Mouse (Mus musculus) embryonic facial prominence, embryonic 13.5 days (tissue): ENCODE measurements around the gene Selenos. TPM values are rescaled to one million over a fixed set of nuclear protein-coding genes. Genes with fewer than 3 reads are reported as not detected.

Experiments used
- ATAC-seq: fragments of 200-750 bp; cut with Nextera tagmentation; 2 replicates; pipeline ENCODE4 v1.8.0; 2017; ENCODE audit warnings: low read depth; ENCODE audit not compliant: insufficient number of reproducible peaks, insufficient read depth, low FRiP score, low TSS enrichment
- H3K27ac ChIP-seq: fragments of 300-500 bp; sonication (generic); 2 replicates; pipeline ENCODE4 v1.5.1; 2015; ENCODE audit warnings: moderate library complexity, mild to moderate bottlenecking, inconsistent platforms
- H3K27me3 ChIP-seq: fragments of 300-500 bp; sonication (generic); 2 replicates; pipeline ENCODE4 v1.6.1; 2015; ENCODE audit warnings: mild to moderate bottlenecking, inconsistent platforms
- H3K36me3 ChIP-seq: fragments of 300-500 bp; sonication (generic); 2 replicates; pipeline ENCODE4 v1.6.1; 2015; ENCODE audit warnings: mild to moderate bottlenecking, inconsistent platforms
- H3K4me1 ChIP-seq: fragments of 300-500 bp; sonication (generic); 2 replicates; pipeline ENCODE4 v1.6.1; 2015; ENCODE audit warnings: inconsistent platforms
- H3K4me2 ChIP-seq: fragments of 300-500 bp; sonication (generic); 2 replicates; pipeline ENCODE4 v1.6.1; 2015; ENCODE audit warnings: moderate library complexity, mild to moderate bottlenecking, inconsistent platforms
- H3K4me3 ChIP-seq: fragments of 300-500 bp; sonication (generic); 2 replicates; pipeline ENCODE4 v1.5.1; 2015; ENCODE audit warnings: mild to moderate bottlenecking, inconsistent platforms
- H3K9ac ChIP-seq: fragments of 300-500 bp; sonication (generic); 2 replicates; pipeline ENCODE4 v1.6.1; 2015; ENCODE audit warnings: mild to moderate bottlenecking, inconsistent platforms
- H3K9me3 ChIP-seq: fragments of 300-500 bp; sonication (generic); 2 replicates; pipeline ENCODE4 v1.6.1; 2016; ENCODE audit warnings: inconsistent platforms
- WGBS: fragments of 180-500 bp; shearing (Covaris S2); methylation state at CpG from one replicate; pipeline ENCODE4 v1.1.7; 2015; ENCODE audit warnings: mixed read lengths; 5-methylcytosine and 5-hydroxymethylcytosine counted together
- polyA plus RNA-seq: library from polyadenylated mRNA; unstranded; fragments of >200 nt; fragmentation: Nextera tagmentation; extraction: Ambion mirVana; gene quantifications from 2 replicates; pipeline ENCODE4 v1.2.1, GENCODE M21; 2015

The Selenos gene
- polyA plus RNA-seq, 1 experiment from 2014 or later, result 111 TPM

GRCm38 (mm10) chr7:66108961-66109854, 29.8 kb downstream of the Selenos start, which contains the start of gene Chsy1:
Gene Chsy1, plus strand, starts transcription at chr7:66109515.
- Histone ChIP-seq H3K4me1 (peaks cover 35% of the 10 kb centered on the region), H3K4me3 (peak within 1 kb of the TSS; percentile 93), H3K9ac (peak within 1 kb of the TSS; percentile 98), H3K9me3 (no peaks in the 10 kb centered on the region), H3K27me3 (no peaks in the 10 kb centered on the region), H3K27ac (peak within 1 kb of the TSS; percentile 94), H3K36me3 (0 out of 2 replicates have a peak, but pooled peaks cover 1% of the 10 kb centered on the region), H3K4me2 (peak within 1 kb of the TSS; percentile 84)
- peak; percentile 81 for ATAC-seq
- under 1% methylated on average over 95 of the region's 123 CpGs for WGBS

- Histone ChIP-seq H3K4me1 (peaks cover 42% of the 10 kb centered on the region), H3K27me3 (no peaks in the 10 kb centered on the region)
Observed at GRCm38 (mm10) chr7:66109855-66110635, 30.6 kb downstream of the Selenos start.

GRCm38 (mm10) chr7:66110636-66111112, 31.2 kb downstream of the Selenos start:
- peak overlapping the region; percentile 85 for H3K27ac ChIP-seq
- peak overlapping the region; percentile 84 for H3K4me2 ChIP-seq
- H3K4me3 ChIP-seq, result peak overlapping the region; percentile 93
- H3K36me3 ChIP-seq, result 0 out of 2 replicates have a peak, but pooled peaks cover 4% of the 10 kb centered on the region
- no peaks in the 10 kb centered on the region for H3K27me3 ChIP-seq
- 2% methylated on average over 10 of the region's 10 CpGs for WGBS
- H3K9ac ChIP-seq, result peak overlapping the region; percentile 98
- H3K9me3 ChIP-seq, result no peaks in the 10 kb centered on the region
- no peak for ATAC-seq
- H3K4me1 ChIP-seq, result peaks cover 49% of the 10 kb centered on the region

More at GRCm38 (mm10) chr7:66109855-66110635, 30.6 kb downstream of the Selenos start:
- H3K27ac ChIP-seq, result peak overlapping the region; percentile 85
- H3K4me2 ChIP-seq, result peak overlapping the region; percentile 84
- peak overlapping the region; percentile 98 for H3K9ac ChIP-seq
- no peak for ATAC-seq
- H3K36me3 ChIP-seq, result 0 out of 2 replicates have a peak, but pooled peaks cover 4% of the 10 kb centered on the region
- no peaks in the 10 kb centered on the region for H3K9me3 ChIP-seq
- peak overlapping the region; percentile 93 for H3K4me3 ChIP-seq
- WGBS, result under 1% methylated on average over 59 of the region's 77 CpGs

- no peak for ATAC-seq
- peak overlapping the region; percentile 98 for H3K9ac ChIP-seq
- 0 out of 2 replicates have a peak, but pooled peaks cover 4% of the 10 kb centered on the region for H3K36me3 ChIP-seq
- no peaks in the 10 kb centered on the region for H3K9me3 ChIP-seq
- peaks cover 54% of the 10 kb centered on the region for H3K4me1 ChIP-seq
- H3K27ac ChIP-seq, result peak overlapping the region; percentile 85
- peak overlapping the region; percentile 84 for H3K4me2 ChIP-seq
- WGBS, result 54% methylated on average over 10 of the region's 10 CpGs
- H3K27me3 ChIP-seq, result no peaks in the 10 kb centered on the region
- H3K4me3 ChIP-seq, result peak overlapping the region; percentile 93
Observed at GRCm38 (mm10) chr7:66111211-66111610, 31.8 kb downstream of the Selenos start.

GRCm38 (mm10) chr7:66113561-66113960, 34.1 kb downstream of the Selenos start:
- Histone ChIP-seq H3K27ac (no peak overlapping the region), H3K36me3 (0 out of 2 replicates have a peak, but pooled peaks cover 10% of the 10 kb centered on the region), H3K4me3 (no peak overlapping the region), H3K9me3 (no peaks in the 10 kb centered on the region), H3K4me1 (peaks cover 63% of the 10 kb centered on the region), H3K4me2 (no peak overlapping the region), H3K9ac (no peak overlapping the region), H3K27me3 (no peaks in the 10 kb centered on the region)
- ATAC-seq, result no peak
- WGBS, result 93% methylated on average over 3 of the region's 3 CpGs

GRCm38 (mm10) chr7:66115821-66116343, 36.4 kb downstream of the Selenos start:
- ATAC-seq, result no peak
- peaks cover 78% of the 10 kb centered on the region for H3K4me1 ChIP-seq
- H3K27ac ChIP-seq, result no peak overlapping the region
- WGBS, result 84% methylated on average over 11 of the region's 11 CpGs
- no peaks in the 10 kb centered on the region for H3K27me3 ChIP-seq
- H3K4me3 ChIP-seq, result no peak overlapping the region
- peak overlapping the region; percentile 22; the same call in 1 of the 2 replicates for H3K9ac ChIP-seq
- no peak overlapping the region for H3K4me2 ChIP-seq
- no peaks in the 10 kb centered on the region for H3K9me3 ChIP-seq
- H3K36me3 ChIP-seq, result 0 out of 2 replicates have a peak, but pooled peaks cover 10% of the 10 kb centered on the region

- no peak overlapping the region for H3K4me2 ChIP-seq
- no peak overlapping the region for H3K27ac ChIP-seq
- H3K9me3 ChIP-seq, result no peaks in the 10 kb centered on the region
- no peaks in the 10 kb centered on the region for H3K27me3 ChIP-seq
- H3K4me3 ChIP-seq, result no peak overlapping the region
- WGBS, result 88% methylated on average over 8 of the region's 8 CpGs
- ATAC-seq, result no peak
- H3K9ac ChIP-seq, result no peak overlapping the region
- H3K36me3 ChIP-seq, result 0 out of 2 replicates have a peak, but pooled peaks cover 10% of the 10 kb centered on the region
- H3K4me1 ChIP-seq, result peaks cover 77% of the 10 kb centered on the region
Observed at GRCm38 (mm10) chr7:66116906-66117482, 37.5 kb downstream of the Selenos start.

GRCm38 (mm10) chr7:66118046-66118445, 38.6 kb downstream of the Selenos start:
- 84% methylated on average over 3 of the region's 3 CpGs for WGBS
- Histone ChIP-seq H3K9ac (no peak overlapping the region), H3K4me2 (no peak overlapping the region), H3K4me1 (peaks cover 74% of the 10 kb centered on the region), H3K36me3 (0 out of 2 replicates have a peak, but pooled peaks cover 10% of the 10 kb centered on the region), H3K27ac (no peak overlapping the region), H3K27me3 (no peaks in the 10 kb centered on the region), H3K9me3 (no peaks in the 10 kb centered on the region), H3K4me3 (no peak overlapping the region)
- ATAC-seq, result no peak

GRCm38 (mm10) chr7:66118796-66119195, 39.3 kb downstream of the Selenos start:
- no peak overlapping the region for H3K9ac ChIP-seq
- no peak overlapping the region for H3K4me3 ChIP-seq
- 0 out of 2 replicates have a peak, but pooled peaks cover 10% of the 10 kb centered on the region for H3K36me3 ChIP-seq
- H3K4me2 ChIP-seq, result no peak overlapping the region
- H3K4me1 ChIP-seq, result peaks cover 67% of the 10 kb centered on the region
- 58% methylated on average over 7 of the region's 7 CpGs for WGBS
- no peak overlapping the region for H3K27ac ChIP-seq
- ATAC-seq, result no peak
- H3K9me3 ChIP-seq, result no peaks in the 10 kb centered on the region
- no peaks in the 10 kb centered on the region for H3K27me3 ChIP-seq

- 46% methylated on average over 1 of the region's 1 CpGs for WGBS
- Histone ChIP-seq H3K9ac (no peak overlapping the region), H3K4me3 (no peak overlapping the region), H3K4me1 (peaks cover 65% of the 10 kb centered on the region), H3K27me3 (no peaks in the 10 kb centered on the region), H3K27ac (no peak overlapping the region), H3K9me3 (no peaks in the 10 kb centered on the region), H3K36me3 (peaks cover 8% of the 10 kb centered on the region), H3K4me2 (no peak overlapping the region)
- no peak for ATAC-seq
Observed at GRCm38 (mm10) chr7:66120139-66120538, 40.7 kb downstream of the Selenos start.
